Mouse (Mus musculus) lung, postnatal 25 days (tissue): Measurements from ENCODE around the gene Immp2l.

Source experiments
- DNase-seq: peaks from one replicate; pipeline ENCODE4 v3.0.0; 2022; ENCODE audit warnings: low spot score

Gene Immp2l

GRCm38 (mm10) chr12:41050945-41051344 lies 27.1 kb downstream of the Immp2l start:
- DNase-seq: no peak

- DNase-seq: no peak
These were observed 29.0 kb downstream of the Immp2l start for GRCm38 (mm10) chr12:41052897-41053296.

- DNase-seq: no peak
These were observed 30.3 kb downstream of the Immp2l start for GRCm38 (mm10) chr12:41054006-41054791.

- no peak for DNase-seq
These were observed 32.1 kb downstream of the Immp2l start for GRCm38 (mm10) chr12:41055941-41056340.

- DNase-seq: no peak
These were observed 39.4 kb downstream of the Immp2l start for GRCm38 (mm10) chr12:41063281-41063680.

GRCm38 (mm10) chr12:41081843-41082242 lies 58.0 kb downstream of the Immp2l start:
- DNase-seq: no peak

- DNase-seq: no peak
These were observed 60.6 kb downstream of the Immp2l start for GRCm38 (mm10) chr12:41084370-41085089.

GRCm38 (mm10) chr12:41089931-41090366 lies 66.1 kb downstream of the Immp2l start:
- no peak for DNase-seq

GRCm38 (mm10) chr12:41090771-41091170 lies 66.9 kb downstream of the Immp2l start:
- DNase-seq: no peak

GRCm38 (mm10) chr12:41091316-41091715 lies 67.4 kb downstream of the Immp2l start:
- DNase-seq: no peak

- DNase-seq: no peak
These were observed 72.2 kb downstream of the Immp2l start for GRCm38 (mm10) chr12:41096045-41096444.

- peak; percentile 10 for DNase-seq
These were observed 73.5 kb downstream of the Immp2l start for GRCm38 (mm10) chr12:41097406-41097805.

GRCm38 (mm10) chr12:41109011-41109410 lies 85.1 kb downstream of the Immp2l start:
- no peak for DNase-seq

- no peak for DNase-seq
These were observed 87.6 kb downstream of the Immp2l start for GRCm38 (mm10) chr12:41111456-41111855.

GRCm38 (mm10) chr12:41112137-41112536 lies 88.2 kb downstream of the Immp2l start:
- DNase-seq: no peak

GRCm38 (mm10) chr12:41118358-41118757 lies 94.5 kb downstream of the Immp2l start:
- DNase-seq: no peak

- DNase-seq: no peak
These were observed 95.8 kb downstream of the Immp2l start for GRCm38 (mm10) chr12:41119657-41120056.

- DNase-seq: no peak
These were observed 99.3 kb downstream of the Immp2l start for GRCm38 (mm10) chr12:41123207-41123606.

GRCm38 (mm10) chr12:41134885-41135284 lies 111.0 kb downstream of the Immp2l start:
- no peak for DNase-seq

GRCm38 (mm10) chr12:41159543-41159942 lies 135.7 kb downstream of the Immp2l start:
- DNase-seq: no peak

- no peak for DNase-seq
These were observed 143.9 kb downstream of the Immp2l start for GRCm38 (mm10) chr12:41167802-41168201.

GRCm38 (mm10) chr12:41170051-41170450 lies 146.2 kb downstream of the Immp2l start:
- DNase-seq: no peak

GRCm38 (mm10) chr12:41182856-41183255 lies 159.0 kb downstream of the Immp2l start:
- DNase-seq: no peak
